Comparison of ENCODE assay signal across 23 mouse cellular contexts in the genomic region with DNA sequence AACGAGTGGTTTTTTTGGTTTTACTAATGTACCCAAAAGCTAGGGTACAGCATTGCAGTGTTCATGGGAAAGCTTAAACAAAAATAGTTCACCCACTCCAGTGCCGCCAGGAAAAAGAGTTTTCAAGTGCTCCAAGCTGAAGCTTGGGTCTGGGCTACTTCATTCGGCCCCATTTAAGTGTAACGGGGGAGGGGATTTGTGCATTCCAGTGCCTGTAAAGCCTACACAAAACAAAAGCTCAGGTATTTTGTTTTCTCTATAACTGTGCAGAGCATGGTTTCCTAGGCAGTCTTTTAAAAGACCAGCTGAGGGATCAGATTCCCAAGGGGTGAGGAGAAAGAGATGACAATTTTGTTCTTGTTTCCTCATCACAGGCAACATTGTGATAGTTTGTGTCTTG.
DNase-seq lines count a peak whose midpoint lies in the region; ATAC-seq and TF ChIP-seq lines count a peak whose summit lies in the region.
"Had no signal": no experiment of that assay in that cellular context is flagged by ENCODE, and none has a peak within 500 bp of the region (broad histone marks: within the 10 kb centered on the region; RNA-seq: fewer than 3 reads in every experiment).

No protein-coding gene starts in this region.

- no peak for ATAC-seq in forebrain, embryonic 13.5 days
- no peak for ATAC-seq in lung, embryonic 14.5 days (ENCODE audit: insufficient read depth)
- ATAC-seq: forebrain, embryonic 15.5 days; liver, embryonic 12.5 days had no signal

- WGBS in forebrain, embryonic 10.5 days, result 15% methylated on average over 4 of the region's 4 CpGs
- 17% methylated on average over 4 of the region's 4 CpGs for WGBS in forebrain, embryonic 13.5 days
- WGBS in lung, embryonic 14.5 days, result 57% methylated on average over 4 of the region's 4 CpGs

- H3K4me2 ChIP-seq in forebrain, embryonic 13.5 days, result no peak overlapping the region
- no peak overlapping the region for H3K4me2 ChIP-seq in lung, embryonic 14.5 days
- H3K4me2 ChIP-seq: forebrain, embryonic 15.5 days; liver, embryonic 12.5 days; stomach, embryonic 15.5 days had no signal

- H3K27me3 ChIP-seq in forebrain, embryonic 10.5 days (ENCODE audit: poor library complexity, severe bottlenecking), result peaks cover 4% of the 10 kb centered on the region; the same call in 1 of the 2 replicates
- H3K27me3 ChIP-seq in forebrain, embryonic 13.5 days, result no peaks in the 10 kb centered on the region
- no peaks in the 10 kb centered on the region for H3K27me3 ChIP-seq in lung, embryonic 14.5 days (ENCODE audit: insufficient read depth, low read length)
- H3K27me3 ChIP-seq: forebrain, embryonic 15.5 days; liver, embryonic 12.5 days; stomach, embryonic 15.5 days had no signal

- DNase-seq in forebrain, embryonic 10.5 days (ENCODE audit: extremely low spot score, low spot score), result no peak
- peak; percentile 23 for DNase-seq in lung, embryonic 14.5 days
- DNase-seq in lung, postnatal 10 days, result no peak
- peak; percentile 40 for DNase-seq in embryo, embryonic 10 days (ENCODE audit: low spot score)
- DNase-seq in forelimb bud, embryonic 11.5 days (ENCODE audit: low read depth, low spot score), result peak; percentile 38
- no peak for DNase-seq in spleen, postnatal 10 days (ENCODE audit: low spot score in 2 of 2)
- DNase-seq in c-Kit-positive CD71-positive TER-119-positive erythroid progenitor cells, embryonic 14.5 days (ENCODE audit: low spot score), result no peak
- DNase-seq: cerebellum, adult 9-10 months; gastrocnemius, postnatal 25 days; kidney, adult 18-20 months; kidney, postnatal 14 days; left cerebral cortex, postnatal 4 days; lung, adult 2 months; lung, postnatal 4 days; spleen, adult 18-20 months; thymus, adult 18-20 months had no signal

- 0 out of 2 replicates have a peak overlapping the region, but pooled peaks have one; percentile 1 for H3K27ac ChIP-seq in forebrain, embryonic 10.5 days
- H3K27ac ChIP-seq in forebrain, embryonic 13.5 days, result no peak overlapping the region
- no peak overlapping the region for H3K27ac ChIP-seq in lung, embryonic 14.5 days (ENCODE audit: low read depth)
- H3K27ac ChIP-seq: forebrain, embryonic 15.5 days; hindbrain, embryonic 10.5 days; layer of hippocampus, adult 2 months; liver, embryonic 12.5 days; stomach, embryonic 15.5 days had no signal

- H3K9me3 ChIP-seq in forebrain, embryonic 10.5 days, result no peaks in the 10 kb centered on the region
- H3K9me3 ChIP-seq in forebrain, embryonic 13.5 days (replicated peaks), result no peaks in the 10 kb centered on the region
- no peaks in the 10 kb centered on the region for H3K9me3 ChIP-seq in lung, embryonic 14.5 days (ENCODE audit: low read depth, low read length)
- H3K9me3 ChIP-seq: forebrain, embryonic 15.5 days; hindbrain, embryonic 10.5 days; liver, embryonic 12.5 days; stomach, embryonic 15.5 days had no signal

- H3K4me3 ChIP-seq in forebrain, embryonic 10.5 days, result peak overlapping the region; percentile 10; the same call in 1 of the 2 replicates
- no peak overlapping the region for H3K4me3 ChIP-seq in forebrain, embryonic 13.5 days
- no peak overlapping the region for H3K4me3 ChIP-seq in lung, embryonic 14.5 days (ENCODE audit: low read depth, low read length)
- H3K4me3 ChIP-seq: forebrain, embryonic 15.5 days; hindbrain, embryonic 10.5 days; layer of hippocampus, adult 2 months; liver, embryonic 12.5 days; myocyte; stomach, embryonic 15.5 days had no signal

- no peak overlapping the region for H3K9ac ChIP-seq in forebrain, embryonic 13.5 days
- no peak overlapping the region for H3K9ac ChIP-seq in lung, embryonic 14.5 days
- H3K9ac ChIP-seq: forebrain, embryonic 15.5 days; liver, embryonic 12.5 days; stomach, embryonic 15.5 days had no signal

- TF ChIP-seq CTCF in lung, embryonic 14.5 days (IDR thresholded peaks at IDR 0.05; ENCODE audit: low read depth), result no peak

- peaks cover 31% of the 10 kb centered on the region for H3K4me1 ChIP-seq in forebrain, embryonic 10.5 days
- H3K4me1 ChIP-seq in forebrain, embryonic 13.5 days, result peaks cover 5% of the 10 kb centered on the region
- H3K4me1 ChIP-seq in lung, embryonic 14.5 days (ENCODE audit: insufficient read depth), result no peaks in the 10 kb centered on the region
- H3K4me1 ChIP-seq: forebrain, embryonic 15.5 days; liver, embryonic 12.5 days; stomach, embryonic 15.5 days had no signal

- H3K36me3 ChIP-seq in forebrain, embryonic 10.5 days (replicated peaks), result peaks cover 5% of the 10 kb centered on the region; the same call in 1 of the 2 replicates
- H3K36me3 ChIP-seq in forebrain, embryonic 13.5 days (ENCODE audit: poor library complexity, severe bottlenecking), result 0 out of 2 replicates have a peak, but pooled peaks cover 3% of the 10 kb centered on the region
- 0 out of 2 replicates have a peak, but pooled peaks cover 3% of the 10 kb centered on the region for H3K36me3 ChIP-seq in lung, embryonic 14.5 days (ENCODE audit: insufficient read depth)
- H3K36me3 ChIP-seq: forebrain, embryonic 15.5 days; hindbrain, embryonic 10.5 days; stomach, embryonic 15.5 days had no signal

Comparison
In these comparisons a context has a peak if more than half of its experiments do, and no peak if none do; other contexts are left out.
1. DNase-seq: peak in lung, embryonic 14.5 days (single experiment), embryo, embryonic 10 days (single experiment) and forelimb bud, embryonic 11.5 days (single experiment); none in forebrain, embryonic 10.5 days (single experiment), lung, postnatal 10 days (single experiment), spleen, postnatal 10 days (0 of 2) and c-Kit-positive CD71-positive TER-119-positive erythroid progenitor cells, embryonic 14.5 days (single experiment).